Comparison of ENCODE assay signal across 34 mouse cellular contexts in genomic region chr1:42623766-42624165, GRCm38 (mm10).
"Had no signal": no experiment of that assay in that cellular context is flagged by ENCODE, and none has a peak within 500 bp of the region (broad histone marks: within the 10 kb centered on the region; RNA-seq: fewer than 3 reads in every experiment).

No protein-coding gene starts in this region.

- H3K36me3 ChIP-seq: heart, embryonic 10.5 days; heart, embryonic 12.5 days; heart, embryonic 13.5 days; heart, embryonic 15.5 days; hindbrain, embryonic 13.5 days; hindbrain, embryonic 15.5 days; intestine, embryonic 15.5 days; kidney, embryonic 15.5 days had no signal

- H3K4me2 ChIP-seq: heart, embryonic 11.5 days; heart, embryonic 12.5 days; heart, embryonic 13.5 days; heart, embryonic 15.5 days; hindbrain, embryonic 13.5 days; hindbrain, embryonic 14.5 days; hindbrain, embryonic 15.5 days; intestine, embryonic 15.5 days; kidney, embryonic 15.5 days had no signal

- H3K27ac ChIP-seq: heart, embryonic 10.5 days; heart, embryonic 13.5 days; heart, embryonic 15.5 days; hindbrain, embryonic 13.5 days; hindbrain, embryonic 14.5 days; hindbrain, embryonic 15.5 days; hindbrain, postnatal 0 days; intestine, embryonic 15.5 days; kidney, embryonic 15.5 days; kidney, postnatal 0 days; layer of hippocampus, adult 2 months; left cerebral cortex, adult 2 months had no signal

- ATAC-seq: hindbrain, embryonic 16.5 days; hindbrain, postnatal 0 days; inflammation-experienced regulatory T-cells, adult 6 months; intestine, embryonic 15.5 days; intestine, embryonic 16.5 days; intestine, postnatal 0 days had no signal

- H3K27me3 ChIP-seq: hindbrain, embryonic 13.5 days; hindbrain, embryonic 15.5 days; intestine, embryonic 15.5 days; kidney, embryonic 15.5 days had no signal

- DNase-seq: heart, postnatal 10 days; heart, postnatal 14 days; heart, postnatal 36 days; heart, postnatal 4 days; kidney, adult 18-20 months; kidney, adult 2 months; kidney, adult 8-10 months; kidney, adult 9 months; kidney, postnatal 10 days; kidney, postnatal 14 days; kidney, postnatal 25 days; kidney, postnatal 36 days; kidney, postnatal 4 days; layer of hippocampus, adult 9-11 months; layer of hippocampus, postnatal 36 days had no signal

- H3K9me3 ChIP-seq: heart, embryonic 10.5 days; heart, embryonic 15.5 days; hindbrain, embryonic 13.5 days; hindbrain, embryonic 15.5 days; intestine, embryonic 15.5 days; kidney, embryonic 15.5 days had no signal

- H3K4me1 ChIP-seq: heart, embryonic 12.5 days; heart, embryonic 13.5 days; heart, embryonic 15.5 days; intestine, embryonic 15.5 days had no signal

- H3K4me3 ChIP-seq: heart, embryonic 10.5 days; heart, embryonic 12.5 days; heart, embryonic 13.5 days; heart, embryonic 15.5 days; hindbrain, embryonic 10.5 days; hindbrain, embryonic 13.5 days; hindbrain, embryonic 15.5 days; intestine, embryonic 15.5 days; kidney, embryonic 15.5 days; layer of hippocampus, adult 2 months; left cerebral cortex, adult 2 months had no signal

- H3K9ac ChIP-seq: heart, embryonic 12.5 days; heart, embryonic 13.5 days; heart, embryonic 15.5 days; hindbrain, embryonic 13.5 days; hindbrain, embryonic 14.5 days; hindbrain, embryonic 15.5 days; intestine, embryonic 15.5 days; kidney, embryonic 15.5 days had no signal
